Mouse (Mus musculus): ENCODE results near the gene 4921511C20Rik.

4921511C20Rik gene

DNA sequence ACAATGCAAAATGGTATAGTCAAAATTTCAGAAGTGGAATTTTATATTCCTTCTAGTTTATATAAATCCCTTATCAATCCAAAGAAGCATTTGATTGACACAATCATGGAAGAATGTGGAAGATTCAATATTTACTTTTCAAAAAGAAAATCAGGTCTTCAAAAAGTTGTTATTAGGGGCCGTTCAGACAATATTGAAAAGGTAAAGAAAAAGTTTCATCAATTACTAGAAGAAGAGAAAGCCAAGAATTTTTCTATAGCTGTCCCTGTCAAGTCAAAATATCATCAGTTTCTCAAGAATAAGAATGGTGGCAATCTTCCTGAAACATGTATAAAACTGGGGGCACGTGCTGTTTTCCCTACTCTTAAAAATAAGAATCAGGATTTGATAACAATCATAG lies at the start of gene 4921511C20Rik:
Gene 4921511C20Rik (plus strand): TSS at position 301 of the 400 bp plus-strand sequence.
- no peak for DNase-seq (ENCODE audit: low spot score)
